Mouse (Mus musculus) hindbrain, embryonic 16.5 days (tissue): Measurements from ENCODE around the gene Fkbp5. TPM values are rescaled to one million over a fixed set of nuclear protein-coding genes. Genes with fewer than 3 reads are reported as not detected.
A peak's percentile ranks its signal among the peaks of the same experiment; 100 is the strongest.

Experiments used
- ATAC-seq: fragments of 200-750 bp; cut with Nextera tagmentation; 2 replicates; pipeline ENCODE4 v1.8.0; 2017; ENCODE audit warnings: moderate TSS enrichment, moderate library complexity
- H3K27ac ChIP-seq: fragments of 300-500 bp; sonication (generic); 2 replicates; pipeline ENCODE4 v1.5.1; 2014; ENCODE audit warnings: low read depth, mild to moderate bottlenecking, control low read depth, low read length, moderate library complexity
- H3K27me3 ChIP-seq: fragments of 300-500 bp; sonication (generic); replicated peaks from 2 replicates; pipeline ENCODE4 v1.6.1; 2014; ENCODE audit warnings: low read length; ENCODE audit not compliant: control insufficient read depth, insufficient read depth
- H3K36me3 ChIP-seq: fragments of 300-500 bp; sonication (generic); 2 replicates; pipeline ENCODE4 v1.6.1; 2014; ENCODE audit warnings: mild to moderate bottlenecking, low read length, moderate library complexity, mixed read lengths; ENCODE audit not compliant: control insufficient read depth, insufficient read depth
- H3K4me1 ChIP-seq: fragments of 300-500 bp; sonication (generic); 2 replicates; pipeline ENCODE4 v1.6.1; 2014; ENCODE audit warnings: low read depth, low read length; ENCODE audit not compliant: control insufficient read depth, insufficient read depth
- H3K4me2 ChIP-seq: fragments of 300-500 bp; sonication (generic); 2 replicates; pipeline ENCODE4 v1.6.1; 2014; ENCODE audit warnings: mild to moderate bottlenecking, low read length, control low read depth, moderate library complexity
- H3K4me3 ChIP-seq: fragments of 300-500 bp; sonication (generic); 2 replicates; pipeline ENCODE4 v1.5.1; 2014; ENCODE audit warnings: mild to moderate bottlenecking, low read length, control low read depth, moderate library complexity
- H3K9ac ChIP-seq: fragments of 300-500 bp; sonication (generic); 2 replicates; pipeline ENCODE4 v1.6.1; 2014; ENCODE audit warnings: low read depth, mild to moderate bottlenecking, control low read depth, low read length, moderate library complexity
- H3K9me3 ChIP-seq: fragments of 300-500 bp; sonication (generic); 2 replicates; pipeline ENCODE4 v1.6.1; 2014; ENCODE audit warnings: mild to moderate bottlenecking, low read length, moderate library complexity; ENCODE audit not compliant: control insufficient read depth
- WGBS: fragments of 180-500 bp; shearing (Covaris S2); extraction: QIAGEN DNeasy Blood & Tissue Kit; methylation state at CpG from one replicate; pipeline ENCODE4 v1.1.7; 2014; 5-methylcytosine and 5-hydroxymethylcytosine counted together
- polyA plus RNA-seq: library from polyadenylated mRNA; unstranded; fragments of >200 nt; fragmentation: Nextera tagmentation; extraction: Ambion mirVana; gene quantifications from 2 replicates; pipeline ENCODE4 v1.2.1, GENCODE M21; 2015

The Fkbp5 gene
- polyA plus RNA-seq, 1 experiment from 2014 or later = 26.7 TPM

DNA sequence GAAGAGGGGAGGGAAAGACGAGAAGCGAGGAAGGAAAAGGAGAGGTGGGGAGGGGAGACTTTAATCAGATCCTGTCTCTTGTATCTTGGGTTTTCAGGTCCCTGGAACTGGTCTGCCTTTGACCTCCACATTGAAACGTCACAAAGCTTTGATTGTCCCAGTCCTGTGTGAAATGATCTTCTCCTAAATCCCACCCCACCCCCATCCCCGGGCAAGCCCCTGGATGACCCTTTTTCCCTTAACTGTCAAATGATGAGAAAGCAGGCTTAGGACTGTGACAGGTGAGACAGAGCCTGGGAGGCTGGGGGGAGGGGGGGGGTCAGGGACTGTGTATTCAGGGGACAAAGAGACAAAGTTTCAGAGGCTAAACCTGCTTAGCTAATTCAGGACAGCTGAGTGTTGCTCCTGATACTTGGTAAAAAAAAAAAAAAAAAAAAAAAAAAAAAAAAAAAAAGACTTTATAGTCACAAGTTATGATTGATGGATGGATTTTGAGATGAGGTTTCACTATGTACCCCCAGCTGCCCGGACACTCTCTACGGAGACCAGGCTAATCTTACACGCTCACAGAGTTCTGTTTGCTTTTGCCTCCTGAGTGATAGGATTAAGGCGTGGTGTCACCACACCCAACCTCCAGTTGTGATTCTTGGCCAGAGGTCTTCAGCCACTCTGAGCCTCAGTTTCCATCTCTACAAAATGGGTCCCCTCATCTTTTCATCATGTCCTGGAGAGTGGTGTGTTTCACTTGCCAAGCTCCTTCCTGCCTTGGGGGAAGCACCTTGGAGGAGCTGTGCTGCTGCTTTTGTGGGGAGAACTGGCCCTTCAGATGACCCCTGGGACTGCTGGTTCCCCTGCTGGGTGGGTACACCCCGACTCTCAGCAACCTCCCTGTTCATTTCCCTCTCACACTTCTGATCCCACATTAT is 5.4 kb downstream of the Fkbp5 start:
- no peak overlapping the region for H3K27ac ChIP-seq
- WGBS = 40% methylated on average over 9 of the region's 9 CpGs
- H3K4me3 ChIP-seq = no peak overlapping the region
- no peak overlapping the region for H3K4me2 ChIP-seq
- ATAC-seq = no peak
- H3K4me1 ChIP-seq = peaks cover 5% of the 10 kb centered on the region
- no peaks in the 10 kb centered on the region for H3K9me3 ChIP-seq
- H3K36me3 ChIP-seq = no peaks in the 10 kb centered on the region
- no peaks in the 10 kb centered on the region; the same call in 1 of the 2 replicates for H3K27me3 ChIP-seq
- H3K9ac ChIP-seq = no peak overlapping the region

DNA sequence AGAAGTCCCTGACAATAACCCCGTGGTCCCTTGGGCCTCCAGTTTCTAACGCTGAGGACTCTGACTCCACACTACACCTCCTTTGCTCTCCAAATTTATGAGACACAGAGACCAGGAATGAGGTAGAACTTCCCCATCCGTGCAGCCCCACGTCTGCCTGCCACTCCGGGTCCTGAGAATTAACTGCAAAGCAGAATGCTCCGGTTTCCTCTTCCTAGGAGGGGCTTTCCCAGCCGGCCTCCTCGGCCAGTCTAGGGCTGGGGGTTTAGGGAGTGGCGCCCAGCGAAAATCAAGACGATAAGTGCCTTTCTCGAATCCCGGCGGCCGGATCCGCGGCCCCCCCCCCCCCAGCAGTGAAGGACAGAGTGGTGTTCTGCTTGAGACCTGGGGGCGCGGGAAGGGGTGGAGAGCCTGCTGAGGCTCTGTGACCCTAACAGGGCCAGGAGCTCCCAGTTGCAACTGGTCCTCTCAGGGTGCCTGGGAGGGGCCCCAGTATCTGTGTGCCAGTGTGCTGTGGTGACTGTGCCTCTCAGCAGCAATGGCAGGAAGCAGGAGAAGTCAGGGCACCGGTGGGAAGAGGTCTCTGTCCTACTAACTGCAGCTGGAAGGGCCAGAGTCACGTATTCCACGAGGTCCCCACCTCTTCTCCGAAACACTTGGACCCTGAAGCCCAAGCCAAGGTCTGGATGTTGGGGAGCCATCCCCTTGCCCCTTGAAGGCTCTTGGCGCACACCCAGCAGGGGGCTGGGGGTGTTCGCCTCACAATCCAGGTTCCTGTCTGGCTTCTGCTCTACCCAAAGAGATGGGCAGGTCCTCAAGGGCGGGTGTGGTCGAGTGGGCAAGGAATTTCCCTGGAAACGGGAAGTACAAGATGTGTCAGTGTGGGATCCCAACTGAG is 6.6 kb downstream of the Fkbp5 start:
- H3K4me3 ChIP-seq = no peak overlapping the region
- H3K4me1 ChIP-seq = peaks cover 5% of the 10 kb centered on the region
- peak overlapping the region; percentile 41; the same call in 1 of the 2 replicates for H3K9ac ChIP-seq
- no peaks in the 10 kb centered on the region for H3K9me3 ChIP-seq
- H3K27ac ChIP-seq = no peak overlapping the region
- H3K27me3 ChIP-seq = no peaks in the 10 kb centered on the region; the same call in 1 of the 2 replicates
- H3K4me2 ChIP-seq = peak overlapping the region; percentile 35
- ATAC-seq = no peak
- WGBS = 6% methylated on average over 28 of the region's 28 CpGs
- H3K36me3 ChIP-seq = no peaks in the 10 kb centered on the region

DNA sequence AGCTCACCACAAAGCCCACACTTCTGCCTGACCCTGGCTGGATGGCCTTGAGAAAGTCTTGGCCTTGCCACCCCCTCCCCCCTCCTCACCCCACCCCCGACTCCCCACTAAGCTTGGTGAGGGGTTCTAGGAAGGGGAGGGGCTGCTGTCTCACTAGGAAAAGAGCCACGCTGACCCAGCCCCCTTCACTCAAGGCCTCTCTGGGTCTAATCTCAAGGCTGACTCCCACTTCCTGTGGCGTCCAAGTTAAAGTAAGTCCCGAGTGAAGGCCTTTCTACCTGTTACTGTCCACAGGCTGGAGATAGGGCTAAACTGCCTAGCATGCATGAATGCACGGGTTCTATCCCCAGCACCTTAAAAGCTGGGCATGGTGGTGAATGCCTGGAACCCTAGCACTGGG is 9.8 kb downstream of the Fkbp5 start:
- Histone ChIP-seq H3K27ac (no peak overlapping the region), H3K4me3 (no peak overlapping the region), H3K36me3 (no peaks in the 10 kb centered on the region), H3K27me3 (no peaks in the 10 kb centered on the region; the same call in 1 of the 2 replicates), H3K9ac (no peak overlapping the region), H3K4me1 (peaks cover 5% of the 10 kb centered on the region), H3K4me2 (no peak overlapping the region), H3K9me3 (no peaks in the 10 kb centered on the region)
- ATAC-seq = no peak
- 34% methylated on average over 5 of the region's 5 CpGs for WGBS

DNA sequence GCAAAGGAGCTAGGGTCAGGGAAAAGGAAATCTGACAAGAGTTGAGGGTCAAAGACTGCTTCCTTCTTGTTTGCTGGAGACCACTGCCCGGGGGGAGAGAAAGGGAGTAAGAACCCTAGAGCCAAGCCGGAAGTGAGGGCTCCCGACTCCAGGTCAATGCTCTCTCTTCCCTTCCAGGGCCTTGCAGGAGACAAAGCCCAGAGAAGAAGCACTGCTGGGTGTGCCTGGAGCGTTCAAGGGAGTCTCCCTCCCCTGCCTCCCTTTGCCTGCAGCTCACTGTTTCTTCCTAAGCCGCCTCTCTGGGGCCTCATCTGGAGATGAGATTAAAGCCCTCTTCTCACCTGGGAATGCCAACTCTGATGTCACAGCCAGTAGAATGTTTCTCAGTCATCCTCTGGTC is 10.4 kb downstream of the Fkbp5 start:
- Histone ChIP-seq H3K4me3 (no peak overlapping the region), H3K36me3 (no peaks in the 10 kb centered on the region), H3K9ac (no peak overlapping the region), H3K4me2 (no peak overlapping the region), H3K4me1 (peaks cover 5% of the 10 kb centered on the region), H3K27ac (no peak overlapping the region), H3K9me3 (no peaks in the 10 kb centered on the region), H3K27me3 (no peaks in the 10 kb centered on the region; the same call in 1 of the 2 replicates)
- 38% methylated on average over 4 of the region's 5 CpGs for WGBS
- ATAC-seq = no peak

DNA sequence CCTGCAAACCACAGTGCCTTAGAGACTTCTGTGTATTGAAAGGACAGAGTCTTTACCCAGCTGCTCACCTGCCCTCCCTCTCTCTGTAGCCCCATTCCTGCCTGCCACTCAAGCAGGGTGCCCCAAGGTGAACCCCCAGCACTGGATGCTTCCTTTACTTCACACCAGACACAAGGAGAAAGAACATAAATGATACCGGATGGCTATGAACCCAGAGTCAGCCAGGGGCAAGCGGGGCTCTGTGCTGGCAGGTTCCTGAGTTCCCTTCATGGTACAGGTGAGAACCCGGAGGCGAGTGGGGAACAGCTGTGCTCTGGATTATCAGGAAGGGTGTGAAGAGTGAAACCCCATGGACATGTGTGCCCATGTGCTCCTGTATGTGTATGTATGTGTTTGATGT is 11.7 kb downstream of the Fkbp5 start:
- H3K9me3 ChIP-seq = no peaks in the 10 kb centered on the region
- no peak overlapping the region for H3K4me2 ChIP-seq
- no peak overlapping the region for H3K4me3 ChIP-seq
- H3K4me1 ChIP-seq = peaks cover 2% of the 10 kb centered on the region
- no peak overlapping the region for H3K9ac ChIP-seq
- no peak for ATAC-seq
- H3K27me3 ChIP-seq = no peaks in the 10 kb centered on the region
- WGBS = 93% methylated on average over 4 of the region's 4 CpGs
- no peak overlapping the region for H3K27ac ChIP-seq
- H3K36me3 ChIP-seq = no peaks in the 10 kb centered on the region

DNA sequence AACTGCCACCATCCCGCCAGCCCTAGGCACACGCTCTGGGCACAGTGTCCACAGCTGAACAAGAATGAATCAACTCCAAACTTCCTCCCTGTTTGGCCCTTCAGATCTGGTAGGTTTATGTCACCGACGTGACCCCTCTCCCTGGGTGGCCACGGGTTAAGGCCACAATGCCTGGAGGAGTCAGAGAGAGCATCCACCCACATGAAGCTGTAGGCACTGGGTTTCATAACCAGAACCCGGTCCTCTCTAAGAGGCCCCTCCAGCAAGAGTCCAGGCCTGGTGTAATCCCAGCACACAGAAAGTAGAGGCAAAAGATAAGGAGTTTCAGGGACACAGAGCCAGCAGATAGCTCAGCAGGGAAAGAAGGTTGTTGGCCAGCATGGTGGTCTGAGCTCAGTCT is 13.1 kb downstream of the Fkbp5 start:
- Histone ChIP-seq H3K27ac (no peak overlapping the region), H3K4me1 (peaks cover 2% of the 10 kb centered on the region; the same call in 1 of the 2 replicates), H3K27me3 (no peaks in the 10 kb centered on the region), H3K4me3 (no peak overlapping the region), H3K9ac (no peak overlapping the region), H3K4me2 (no peak overlapping the region), H3K36me3 (no peaks in the 10 kb centered on the region), H3K9me3 (no peaks in the 10 kb centered on the region)
- 83% methylated on average over 6 of the region's 6 CpGs for WGBS
- no peak for ATAC-seq

DNA sequence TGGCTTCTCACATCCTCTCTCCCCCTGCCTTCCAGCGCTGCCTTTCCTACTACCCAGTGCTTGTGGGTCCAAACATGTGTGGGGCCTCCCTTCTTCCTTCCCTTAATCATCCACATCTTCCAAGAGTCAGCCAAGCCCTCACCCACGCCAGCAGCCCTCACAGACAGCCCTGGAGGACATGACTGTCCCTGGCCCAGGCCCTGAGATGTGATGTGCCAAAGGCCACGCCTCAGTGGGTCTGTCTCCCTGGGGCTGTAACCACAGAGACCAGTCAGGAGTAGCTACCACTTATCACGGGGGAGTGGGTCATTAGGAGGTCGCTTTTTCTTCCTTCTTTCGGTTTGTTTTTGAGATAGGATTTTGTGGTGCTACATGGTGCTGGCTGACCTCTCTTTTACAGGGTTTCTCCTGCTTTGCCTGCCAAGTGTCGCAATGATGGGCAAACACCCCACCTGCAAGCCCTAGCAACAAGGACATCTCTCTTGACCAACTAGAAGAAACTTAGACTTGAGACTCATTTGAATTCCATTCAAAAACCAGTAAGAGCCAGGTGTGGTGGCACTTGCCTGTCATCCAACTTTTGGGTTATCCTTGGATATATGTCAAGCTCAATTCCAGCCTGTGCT is 15.0 kb downstream of the Fkbp5 start:
- no peak overlapping the region for H3K4me3 ChIP-seq
- H3K4me1 ChIP-seq = peaks cover 2% of the 10 kb centered on the region; the same call in 1 of the 2 replicates
- H3K9me3 ChIP-seq = no peaks in the 10 kb centered on the region
- no peaks in the 10 kb centered on the region for H3K27me3 ChIP-seq
- ATAC-seq = no peak
- no peak overlapping the region for H3K9ac ChIP-seq
- no peaks in the 10 kb centered on the region for H3K36me3 ChIP-seq
- WGBS = 70% methylated on average over 7 of the region's 7 CpGs
- no peak overlapping the region for H3K27ac ChIP-seq
- no peak overlapping the region for H3K4me2 ChIP-seq

- H3K36me3 ChIP-seq = no peaks in the 10 kb centered on the region
- 87% methylated on average over 3 of the region's 3 CpGs for WGBS
- H3K4me3 ChIP-seq = no peak overlapping the region
These were observed 16.9 kb downstream of the Fkbp5 start for GRCm38 (mm10) chr17:28500465-28500864.

More at GRCm38 (mm10) chr17:28500465-28500864, 16.9 kb downstream of the Fkbp5 start:
- no peak overlapping the region for H3K27ac ChIP-seq
- no peak for ATAC-seq
- no peak overlapping the region for H3K4me2 ChIP-seq
- H3K9ac ChIP-seq = no peak overlapping the region
- no peaks in the 10 kb centered on the region for H3K9me3 ChIP-seq
- no peaks in the 10 kb centered on the region for H3K27me3 ChIP-seq
- no peaks in the 10 kb centered on the region for H3K4me1 ChIP-seq
